Mouse (Mus musculus) liver, embryonic 13.5 days (tissue): ENCODE measurements at regions not wholly inside any gene's neighbourhood (a gene's known extent, or its start where the extent isn't known, plus 50 kb on each side); places are given as distances from the start of the nearest gene placed in this dataset.

Experiments used
- ATAC-seq: fragments of 200-750 bp; cut with Nextera tagmentation; 2 replicates; pipeline ENCODE4 v1.8.0; 2017; ENCODE audit warnings: low read depth, mild to moderate bottlenecking, moderate number of reproducible peaks, moderate library complexity
- DNase-seq: peaks from one replicate; pipeline ENCODE4 v3.0.0; 2022
- H3K27ac ChIP-seq: fragments of 300-500 bp; sonication (generic); 2 replicates; pipeline ENCODE4 v1.5.1; 2015; ENCODE audit warnings: moderate library complexity, mild to moderate bottlenecking, inconsistent platforms
- H3K27me3 ChIP-seq: fragments of 300-500 bp; sonication (generic); 2 replicates; pipeline ENCODE4 v1.6.1; 2015; ENCODE audit warnings: mild to moderate bottlenecking, inconsistent platforms
- H3K36me3 ChIP-seq: fragments of 300-500 bp; sonication (generic); 2 replicates; pipeline ENCODE4 v1.6.1; 2015; ENCODE audit warnings: mild to moderate bottlenecking, inconsistent platforms
- H3K4me1 ChIP-seq: fragments of 300-500 bp; sonication (generic); replicated peaks from 2 replicates; pipeline ENCODE4 v1.6.1; 2015; ENCODE audit warnings: inconsistent platforms
- H3K4me2 ChIP-seq: fragments of 300-500 bp; sonication (generic); 2 replicates; pipeline ENCODE4 v1.6.1; 2015; ENCODE audit warnings: inconsistent platforms, mild to moderate bottlenecking, moderate library complexity
- H3K4me3 ChIP-seq: fragments of 300-500 bp; sonication (generic); replicated peaks from 2 replicates; pipeline ENCODE4 v1.5.1; 2015; ENCODE audit warnings: mild to moderate bottlenecking, inconsistent platforms
- H3K9ac ChIP-seq: fragments of 300-500 bp; sonication (generic); 2 replicates; pipeline ENCODE4 v1.6.1; 2015; ENCODE audit warnings: mild to moderate bottlenecking, inconsistent platforms
- H3K9me3 ChIP-seq: fragments of 300-500 bp; sonication (generic); replicated peaks from 2 replicates; pipeline ENCODE4 v1.6.1; 2016; ENCODE audit warnings: inconsistent platforms
- WGBS: fragments of 180-500 bp; shearing (Covaris S2); methylation state at CpG from one replicate; pipeline ENCODE4 v1.1.7; 2015; ENCODE audit not compliant: insufficient replicate concordance; 5-methylcytosine and 5-hydroxymethylcytosine counted together

DNA sequence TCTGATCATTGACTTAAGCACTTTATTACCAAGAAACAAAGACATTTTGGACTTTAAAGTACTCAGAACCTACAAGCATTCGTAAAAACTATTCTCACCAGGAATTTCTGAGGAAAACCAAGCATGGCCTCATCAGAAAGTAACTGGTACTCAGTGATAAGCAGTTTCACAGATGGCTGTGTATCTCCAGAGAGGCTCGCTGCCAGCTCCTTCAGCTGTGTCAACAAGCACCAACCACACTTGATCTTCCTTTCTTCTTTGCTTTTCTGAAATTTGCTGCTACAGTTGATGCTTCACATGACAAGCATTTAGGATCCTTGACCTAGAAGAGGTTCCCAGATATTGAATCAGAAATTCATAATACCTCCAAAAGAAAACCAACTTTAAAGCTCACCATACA is 314.1 kb upstream of the Sptlc3 start:
- DNase-seq, result no peak
- Histone ChIP-seq H3K27ac (no peak overlapping the region), H3K36me3 (no peaks in the 10 kb centered on the region), H3K4me1 (no peaks in the 10 kb centered on the region), H3K4me2 (no peak overlapping the region), H3K9ac (no peak overlapping the region), H3K9me3 (0 out of 2 replicates have a peak, but pooled peaks cover 3% of the 10 kb centered on the region), H3K4me3 (no peak overlapping the region), H3K27me3 (no peaks in the 10 kb centered on the region)
- WGBS, result 50% methylated on average over 2 of the region's 2 CpGs
- no peak for ATAC-seq

DNA sequence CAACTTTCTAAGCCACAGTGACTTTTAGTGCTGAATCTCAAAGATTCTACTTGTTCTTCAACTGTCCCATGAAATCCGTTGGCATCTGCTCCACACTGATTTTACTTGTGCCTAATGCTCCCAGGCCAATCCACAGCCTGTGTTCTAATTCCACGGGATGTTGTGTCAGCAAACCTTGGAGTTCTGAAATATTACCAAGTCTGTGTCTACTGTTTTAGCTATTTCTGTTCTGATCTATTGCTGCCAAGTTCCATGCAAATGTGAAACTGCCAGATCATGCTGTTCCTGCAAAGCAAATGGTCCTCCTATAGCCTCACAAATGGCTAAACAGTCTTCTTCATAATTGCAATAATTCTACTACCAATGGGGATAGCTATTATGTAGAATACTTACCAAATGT is 295.4 kb upstream of the Sptlc3 start:
- 48% methylated on average over 2 of the region's 2 CpGs for WGBS
- H3K4me2 ChIP-seq, result no peak overlapping the region
- H3K27ac ChIP-seq, result no peak overlapping the region
- H3K36me3 ChIP-seq, result no peaks in the 10 kb centered on the region
- no peak overlapping the region for H3K4me3 ChIP-seq
- no peaks in the 10 kb centered on the region for H3K9me3 ChIP-seq
- DNase-seq (no peak), ATAC-seq (no peak)
- H3K9ac ChIP-seq, result no peak overlapping the region
- H3K4me1 ChIP-seq, result no peaks in the 10 kb centered on the region
- H3K27me3 ChIP-seq, result no peaks in the 10 kb centered on the region

DNA sequence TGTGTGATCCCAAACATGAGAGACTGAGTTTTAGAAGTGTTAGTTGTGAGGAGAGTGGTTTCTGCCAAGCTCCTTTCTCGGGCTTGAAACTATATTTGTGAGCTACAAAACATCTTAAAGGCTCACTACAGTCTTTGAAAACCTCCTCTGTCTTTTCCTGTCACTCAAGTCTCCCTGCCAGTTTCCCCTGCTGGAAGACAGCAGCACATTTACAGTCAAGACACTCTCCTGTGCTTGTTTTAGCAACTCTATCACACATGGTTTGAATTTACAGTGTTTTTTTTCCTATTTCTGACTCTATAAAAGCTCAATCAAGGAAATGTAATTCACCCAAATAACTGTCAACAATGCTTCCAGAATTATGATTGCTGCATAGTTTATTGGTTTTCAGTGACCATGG is 286.1 kb upstream of the Sptlc3 start:
- H3K9ac ChIP-seq, result no peak overlapping the region
- WGBS, result 15% methylated on average over 1 of the region's 1 CpGs
- no peak for ATAC-seq

DNA sequence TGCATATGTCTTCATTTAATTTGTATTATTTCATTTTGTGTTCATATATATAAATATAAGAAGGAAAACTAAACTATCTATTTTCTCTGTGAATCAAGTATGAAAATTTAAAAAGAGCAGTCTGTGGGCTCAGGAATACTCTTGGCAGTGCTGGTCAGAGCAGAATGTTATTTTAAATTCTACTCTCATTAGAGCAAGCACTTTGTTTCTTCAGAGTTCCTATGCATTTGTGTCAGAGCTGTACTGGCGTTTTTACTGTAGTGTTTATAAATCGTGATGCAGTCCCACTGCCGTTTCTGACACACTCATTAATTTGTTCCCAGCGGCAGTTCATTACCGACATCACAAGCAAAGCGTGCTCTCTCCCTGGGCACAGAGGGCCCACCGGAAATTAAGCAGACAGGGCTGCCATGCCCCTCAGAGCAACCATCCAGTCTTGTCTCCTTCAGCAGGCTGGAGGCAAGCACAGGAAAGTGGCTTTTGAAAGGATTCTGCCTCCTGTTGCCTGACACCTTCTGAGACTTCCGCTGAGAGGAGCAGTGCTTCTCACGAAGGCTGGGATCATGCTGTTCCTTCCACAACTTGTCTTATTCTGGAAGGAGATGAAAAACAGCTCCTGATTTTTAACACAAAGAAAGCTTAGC is 272.8 kb upstream of the Sptlc3 start:
- ATAC-seq, result no peak
- Histone ChIP-seq H3K27me3 (no peaks in the 10 kb centered on the region), H3K9ac (no peak overlapping the region), H3K27ac (no peak overlapping the region), H3K4me1 (no peaks in the 10 kb centered on the region), H3K4me2 (no peak overlapping the region), H3K4me3 (no peak overlapping the region), H3K36me3 (no peaks in the 10 kb centered on the region), H3K9me3 (no peaks in the 10 kb centered on the region; the same call in 1 of the 2 replicates)
- 46% methylated on average over 9 of the region's 9 CpGs for WGBS
- DNase-seq, result no peak

More for the DNA sequence above, 286.1 kb upstream of the Sptlc3 start:
- H3K27me3 ChIP-seq, result no peaks in the 10 kb centered on the region
- H3K4me1 ChIP-seq, result no peaks in the 10 kb centered on the region
- H3K4me3 ChIP-seq, result no peak overlapping the region
- DNase-seq, result no peak
- no peak overlapping the region for H3K4me2 ChIP-seq
- no peaks in the 10 kb centered on the region for H3K9me3 ChIP-seq
- no peak overlapping the region for H3K27ac ChIP-seq
- H3K36me3 ChIP-seq, result no peaks in the 10 kb centered on the region

DNA sequence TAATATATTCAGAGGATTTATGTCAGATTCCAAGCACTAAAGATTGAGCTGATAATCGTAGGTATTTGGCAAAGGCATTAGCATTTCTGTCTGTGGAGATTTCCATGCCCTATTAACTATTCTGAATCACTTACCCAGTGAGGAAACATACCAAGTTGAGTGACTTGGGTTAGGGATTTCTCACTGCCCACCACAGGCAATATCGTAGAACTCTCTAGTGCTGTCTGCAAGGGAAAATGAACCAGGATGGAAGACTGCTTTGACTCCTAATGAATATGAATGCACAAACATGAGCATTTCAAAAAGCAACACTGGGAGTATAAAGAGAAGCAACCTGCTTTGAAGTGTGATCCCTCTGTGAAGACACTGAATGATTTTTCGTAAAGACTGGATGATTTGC is 263.3 kb upstream of the Sptlc3 start:
- DNase-seq (no peak), ATAC-seq (no peak)
- no peak overlapping the region for H3K9ac ChIP-seq
- no peaks in the 10 kb centered on the region for H3K9me3 ChIP-seq
- no peak overlapping the region for H3K4me2 ChIP-seq
- H3K4me1 ChIP-seq, result no peaks in the 10 kb centered on the region
- no peaks in the 10 kb centered on the region for H3K27me3 ChIP-seq
- WGBS, result 59% methylated on average over 3 of the region's 3 CpGs
- H3K27ac ChIP-seq, result no peak overlapping the region
- no peaks in the 10 kb centered on the region for H3K36me3 ChIP-seq
- no peak overlapping the region for H3K4me3 ChIP-seq

DNA sequence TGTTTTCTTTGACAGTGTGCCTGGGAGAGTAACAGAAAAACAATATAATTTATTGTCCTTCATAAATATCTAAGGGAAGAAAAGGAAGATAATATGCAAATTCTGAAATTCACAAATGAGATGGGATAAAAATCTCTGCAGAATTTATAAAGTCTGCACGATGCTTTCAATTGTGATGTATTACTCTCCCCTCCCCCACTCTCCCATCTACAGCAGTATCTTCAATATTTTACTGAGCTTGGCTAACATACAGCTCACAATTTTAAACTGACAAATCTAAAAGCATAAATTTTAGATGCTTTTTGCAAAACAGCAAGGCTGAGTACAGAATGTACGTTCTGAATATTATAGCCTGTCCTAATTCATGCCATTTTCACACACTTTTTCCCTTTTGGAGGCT is 243.6 kb upstream of the Sptlc3 start:
- Histone ChIP-seq H3K9ac (no peak overlapping the region), H3K4me2 (no peak overlapping the region), H3K4me1 (no peaks in the 10 kb centered on the region), H3K27ac (no peak overlapping the region), H3K27me3 (no peaks in the 10 kb centered on the region), H3K9me3 (no peaks in the 10 kb centered on the region; the same call in 1 of the 2 replicates), H3K4me3 (no peak overlapping the region), H3K36me3 (no peaks in the 10 kb centered on the region)
- ATAC-seq (no peak), DNase-seq (no peak)
- 49% methylated on average over 2 of the region's 2 CpGs for WGBS

DNA sequence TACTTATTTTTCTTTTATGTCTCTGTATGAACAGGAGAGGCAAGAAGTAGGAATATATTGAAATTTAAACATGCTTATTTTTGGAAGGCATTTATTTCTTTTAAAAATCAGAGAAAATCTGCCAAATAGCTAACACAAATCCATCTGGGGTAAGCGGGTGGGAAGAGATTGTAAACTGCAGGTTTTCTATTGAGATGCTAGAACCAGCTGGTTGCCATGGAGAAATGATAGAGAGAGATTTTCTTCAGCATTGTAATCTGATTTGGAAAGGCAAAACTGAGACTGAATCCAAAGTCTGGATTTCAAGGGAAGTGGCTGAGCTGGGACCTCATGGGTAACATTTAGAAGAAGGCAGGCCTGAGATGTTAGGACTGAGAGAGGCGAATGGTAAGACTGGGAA is 226.6 kb upstream of the Sptlc3 start:
- H3K9me3 ChIP-seq, result no peaks in the 10 kb centered on the region
- H3K9ac ChIP-seq, result no peak overlapping the region
- no peak overlapping the region for H3K27ac ChIP-seq
- DNase-seq, result no peak
- H3K4me2 ChIP-seq, result no peak overlapping the region
- no peak overlapping the region for H3K4me3 ChIP-seq
- no peaks in the 10 kb centered on the region for H3K27me3 ChIP-seq
- H3K4me1 ChIP-seq, result no peaks in the 10 kb centered on the region
- no peak for ATAC-seq
- WGBS, result 66% methylated on average over 2 of the region's 2 CpGs
- H3K36me3 ChIP-seq, result no peaks in the 10 kb centered on the region

DNA sequence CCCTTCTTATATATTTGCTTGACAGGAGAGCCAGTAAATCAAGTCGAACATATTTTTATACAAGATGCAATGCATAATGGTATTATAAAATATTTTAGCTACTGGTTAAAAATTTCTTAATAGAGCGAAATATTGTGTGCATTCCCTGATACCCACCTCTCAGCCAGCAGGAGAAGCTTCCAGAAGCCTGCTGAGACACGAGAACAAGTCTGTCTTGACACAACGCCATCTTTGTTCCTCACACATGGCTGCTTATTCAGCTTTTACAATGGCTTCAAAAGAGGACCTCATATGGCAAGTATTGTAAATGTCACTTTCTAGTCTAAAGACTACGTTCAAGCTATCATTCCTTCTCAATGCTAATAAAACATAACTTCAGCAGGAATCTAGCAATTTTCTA is 217.1 kb upstream of the Sptlc3 start:
- ATAC-seq (no peak), DNase-seq (no peak)
- 46% methylated on average over 5 of the region's 5 CpGs for WGBS
- Histone ChIP-seq H3K36me3 (no peaks in the 10 kb centered on the region), H3K4me1 (no peaks in the 10 kb centered on the region), H3K27ac (no peak overlapping the region), H3K9me3 (no peaks in the 10 kb centered on the region), H3K27me3 (no peaks in the 10 kb centered on the region), H3K4me3 (no peak overlapping the region), H3K9ac (no peak overlapping the region), H3K4me2 (no peak overlapping the region)

DNA sequence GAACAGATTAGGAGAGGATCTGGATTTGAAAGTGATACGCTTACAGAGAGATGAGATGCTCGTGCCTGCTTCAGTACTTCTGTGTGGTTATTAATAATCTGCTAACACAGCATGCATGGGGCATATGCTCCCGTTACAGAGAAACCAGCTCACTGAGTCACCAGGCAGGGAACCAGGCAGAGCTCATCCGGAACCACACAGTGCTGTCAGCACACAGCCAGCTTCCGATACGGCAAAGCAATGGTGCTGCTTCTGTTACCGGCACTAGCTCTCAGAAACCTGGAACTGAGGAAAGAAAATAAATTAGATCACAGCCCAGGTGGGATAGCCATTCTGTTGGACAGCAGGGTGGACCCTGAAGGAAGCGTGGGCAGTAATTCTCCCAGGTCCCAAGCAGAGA is 216.1 kb upstream of the Sptlc3 start:
- H3K9ac ChIP-seq, result no peak overlapping the region
- H3K4me2 ChIP-seq, result no peak overlapping the region
- no peak for DNase-seq
- H3K36me3 ChIP-seq, result no peaks in the 10 kb centered on the region
- no peaks in the 10 kb centered on the region for H3K27me3 ChIP-seq
- H3K27ac ChIP-seq, result no peak overlapping the region
- H3K9me3 ChIP-seq, result no peaks in the 10 kb centered on the region
- H3K4me3 ChIP-seq, result no peak overlapping the region
- ATAC-seq, result no peak
- 72% methylated on average over 8 of the region's 8 CpGs for WGBS
- no peaks in the 10 kb centered on the region for H3K4me1 ChIP-seq

DNA sequence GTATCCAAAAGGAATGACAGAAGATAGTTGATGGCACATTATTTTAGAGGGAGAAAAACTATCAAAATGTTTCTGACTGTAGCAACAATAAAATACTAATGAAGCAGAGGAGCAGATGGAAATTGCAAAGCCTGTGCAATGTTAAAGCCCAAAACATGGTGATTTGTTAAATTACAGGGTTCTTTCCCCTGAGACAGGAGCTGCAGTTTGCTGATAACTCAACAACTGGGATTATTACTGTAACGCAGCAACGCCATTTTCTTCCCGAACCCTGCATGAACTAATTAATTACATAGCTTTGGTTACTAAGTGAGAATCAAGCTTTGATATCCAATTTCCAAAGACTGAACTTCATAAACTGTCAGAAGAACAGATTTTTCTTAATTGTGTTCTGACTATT is 212.7 kb upstream of the Sptlc3 start:
- Histone ChIP-seq H3K27me3 (no peaks in the 10 kb centered on the region), H3K4me1 (no peaks in the 10 kb centered on the region), H3K4me2 (no peak overlapping the region), H3K9ac (no peak overlapping the region), H3K4me3 (no peak overlapping the region), H3K27ac (no peak overlapping the region), H3K36me3 (no peaks in the 10 kb centered on the region), H3K9me3 (no peaks in the 10 kb centered on the region)
- WGBS, result 67% methylated on average over 3 of the region's 3 CpGs
- DNase-seq, result no peak
- ATAC-seq, result no peak

DNA sequence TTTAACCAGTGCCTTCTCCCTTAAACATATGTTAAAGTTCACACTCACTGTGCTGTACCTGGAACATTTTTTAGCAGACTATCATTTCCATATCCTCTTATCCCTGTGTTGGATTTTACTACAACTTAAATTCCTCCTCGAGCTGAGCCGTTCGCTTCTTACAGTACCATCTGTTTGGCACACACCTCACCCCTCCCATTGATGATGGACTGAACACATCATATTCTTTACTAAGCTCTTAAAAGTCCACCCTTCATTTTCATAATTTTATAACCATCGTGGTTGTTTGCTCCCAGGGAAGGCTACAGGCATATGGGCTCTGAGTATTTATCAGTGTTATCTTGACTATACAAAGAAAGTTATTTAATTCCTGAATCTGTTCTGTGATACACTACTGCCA is 209.4 kb upstream of the Sptlc3 start:
- Histone ChIP-seq H3K4me3 (no peak overlapping the region), H3K36me3 (no peaks in the 10 kb centered on the region), H3K27me3 (no peaks in the 10 kb centered on the region), H3K9ac (no peak overlapping the region), H3K9me3 (no peaks in the 10 kb centered on the region), H3K4me1 (no peaks in the 10 kb centered on the region), H3K4me2 (no peak overlapping the region), H3K27ac (no peak overlapping the region)
- 70% methylated on average over 4 of the region's 4 CpGs for WGBS
- no peak for DNase-seq
- ATAC-seq, result no peak

DNA sequence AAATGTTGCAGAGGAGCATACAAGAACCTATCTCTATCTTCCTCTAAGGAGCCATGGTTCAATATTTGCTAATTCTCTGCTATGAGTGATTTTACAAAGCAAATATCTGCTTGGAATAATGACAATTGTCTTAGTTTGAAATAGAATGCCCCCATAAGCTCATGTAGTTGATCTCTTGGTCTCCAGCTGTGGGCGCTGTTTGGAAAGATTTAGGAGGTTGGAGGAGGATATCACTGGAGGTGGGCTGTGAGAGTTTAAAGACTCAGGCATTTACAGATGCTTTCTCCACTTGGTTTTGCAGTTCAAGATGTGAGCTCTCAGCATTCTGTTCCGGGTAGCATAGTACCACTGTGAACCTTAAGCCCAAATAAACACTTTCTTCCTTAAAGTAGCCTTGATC is 207.3 kb upstream of the Sptlc3 start:
- H3K4me3 ChIP-seq, result no peak overlapping the region
- no peak overlapping the region for H3K9ac ChIP-seq
- no peak overlapping the region for H3K4me2 ChIP-seq
- DNase-seq (no peak), ATAC-seq (no peak)
- no peak overlapping the region for H3K27ac ChIP-seq
- no peaks in the 10 kb centered on the region for H3K4me1 ChIP-seq
- H3K36me3 ChIP-seq, result no peaks in the 10 kb centered on the region
- WGBS, result 34% methylated on average over 2 of the region's 2 CpGs
- H3K27me3 ChIP-seq, result no peaks in the 10 kb centered on the region
- H3K9me3 ChIP-seq, result no peaks in the 10 kb centered on the region
